Mouse (Mus musculus) brain, embryonic 14.5 days (tissue): ENCODE measurements around the gene Trim71.

Experiments used
- CTCF ChIP-seq: fragments of 200-500 bp; IDR thresholded peaks from 2 replicates; pipeline ENCODE4 v1.5.1; 2012; ENCODE audit warnings: inconsistent platforms, mild to moderate bottlenecking, moderate library complexity, borderline replicate concordance; ENCODE audit not compliant: insufficient read depth, insufficient read length; ENCODE audit errors: extremely low read depth
- POLR2A ChIP-seq: fragments of 200-500 bp; IDR thresholded peaks from 2 replicates; pipeline ENCODE4 v1.6.1; 2012; ENCODE audit warnings: mild to moderate bottlenecking, inconsistent platforms, borderline replicate concordance; ENCODE audit not compliant: poor library complexity, insufficient read depth, insufficient read length, severe bottlenecking; ENCODE audit errors: extremely low read depth

- TF ChIP-seq CTCF (no peak), POLR2A (no peak)
Measured at GRCm38 (mm10) chr9:114610266-114610665, 46.1 kb upstream of the Trim71 start.
